Mouse (Mus musculus): ENCODE measurements around the gene Scaf11. TPM values are rescaled to one million over a fixed set of nuclear protein-coding genes. Genes with fewer than 3 reads are reported as not detected.

Scaf11 gene
- polyA plus RNA-seq, 1 experiment from 2014 or later, result 88.6 TPM

GRCm38 (mm10) chr15:96398333-96398732 is 62.3 kb downstream of the Scaf11 start:
- no peak for DNase-seq (ENCODE audit: low spot score)

DNA sequence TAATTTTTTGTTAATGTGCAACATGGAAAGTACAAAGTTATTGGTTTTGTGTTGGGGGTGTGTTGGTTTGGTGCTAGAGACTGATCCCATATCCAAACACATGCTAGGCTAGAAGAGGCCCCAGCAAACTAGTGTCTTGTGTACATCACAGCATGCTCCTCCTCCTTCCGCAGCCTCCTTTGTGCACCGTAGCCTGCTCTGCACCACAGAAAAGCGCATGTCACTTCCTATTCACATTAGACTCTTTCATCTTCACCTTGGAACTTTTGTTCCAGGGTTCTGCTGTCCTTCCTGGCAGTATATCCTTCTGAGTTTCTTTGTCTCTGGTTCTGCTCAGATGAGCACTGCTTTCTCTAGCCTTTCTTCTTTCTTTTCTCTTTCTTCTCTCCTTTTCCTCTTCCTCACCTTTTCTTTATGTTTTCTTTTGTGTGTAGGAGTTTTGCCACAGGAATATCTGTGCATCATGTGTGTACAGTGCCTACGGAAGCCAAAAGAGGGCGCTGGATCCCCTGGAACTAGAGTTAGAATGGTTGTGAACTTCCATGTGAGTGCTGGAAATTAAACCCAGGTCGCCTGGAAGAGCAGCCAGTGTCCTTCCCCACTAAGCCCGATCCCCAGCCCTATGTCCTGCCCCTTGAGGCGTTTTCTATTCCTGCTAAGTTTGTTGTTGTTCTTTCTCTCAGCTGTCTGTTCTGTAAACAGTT is 63.9 kb downstream of the Scaf11 start:
- peak; percentile 13 for DNase-seq (ENCODE audit: low spot score)

GRCm38 (mm10) chr15:96395071-96395470 is 65.6 kb downstream of the Scaf11 start:
- no peak for DNase-seq (ENCODE audit: low spot score)

GRCm38 (mm10) chr15:96392878-96393277 is 67.8 kb downstream of the Scaf11 start:
- DNase-seq (ENCODE audit: low spot score), result no peak

- no peak for DNase-seq (ENCODE audit: low spot score)
Measured at GRCm38 (mm10) chr15:96388565-96388964, 72.1 kb downstream of the Scaf11 start.

DNA sequence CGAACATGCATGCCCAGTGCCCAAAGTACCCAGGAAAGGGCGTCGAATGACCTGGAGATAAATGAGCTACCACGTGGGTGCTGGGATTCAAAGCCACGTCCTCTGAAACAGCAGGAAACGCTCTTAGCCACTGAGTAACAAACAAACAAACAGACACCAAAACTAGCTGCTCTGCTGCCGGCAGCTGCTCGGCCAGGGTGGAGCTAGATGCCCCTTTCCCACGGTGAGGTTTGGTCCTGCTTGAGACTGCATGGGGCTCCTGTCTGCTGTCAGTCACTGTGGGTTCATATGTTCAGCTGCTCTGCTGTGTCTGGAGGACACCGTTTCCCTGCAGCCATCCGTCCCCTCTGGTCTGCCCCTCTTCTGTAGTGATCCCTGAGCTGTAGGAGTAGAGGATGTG is 78.4 kb downstream of the Scaf11 start:
- DNase-seq (ENCODE audit: low spot score), result no peak

DNA sequence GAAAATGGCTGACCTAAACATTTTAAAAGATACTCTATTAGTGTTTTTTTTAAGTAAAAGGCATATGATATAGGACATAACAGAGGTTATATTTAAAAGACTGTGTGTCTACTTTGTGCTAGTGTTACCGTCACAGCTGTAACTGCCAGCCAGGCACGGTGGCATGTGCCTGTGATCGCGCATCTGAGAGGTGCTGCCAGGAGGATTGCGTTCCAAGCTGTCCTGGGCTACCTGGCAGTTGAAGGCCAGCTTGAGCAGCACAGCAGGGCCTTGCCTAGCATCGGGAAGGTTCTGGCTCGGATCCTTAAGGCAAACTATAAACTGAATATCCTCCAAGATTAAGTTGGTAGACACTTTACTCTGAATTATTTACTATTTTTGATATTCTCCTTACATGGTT is 82.9 kb downstream of the Scaf11 start:
- no peak for DNase-seq (ENCODE audit: low spot score)

- no peak for DNase-seq (ENCODE audit: low spot score)
Measured at GRCm38 (mm10) chr15:96377263-96377662, 83.4 kb downstream of the Scaf11 start.

DNA sequence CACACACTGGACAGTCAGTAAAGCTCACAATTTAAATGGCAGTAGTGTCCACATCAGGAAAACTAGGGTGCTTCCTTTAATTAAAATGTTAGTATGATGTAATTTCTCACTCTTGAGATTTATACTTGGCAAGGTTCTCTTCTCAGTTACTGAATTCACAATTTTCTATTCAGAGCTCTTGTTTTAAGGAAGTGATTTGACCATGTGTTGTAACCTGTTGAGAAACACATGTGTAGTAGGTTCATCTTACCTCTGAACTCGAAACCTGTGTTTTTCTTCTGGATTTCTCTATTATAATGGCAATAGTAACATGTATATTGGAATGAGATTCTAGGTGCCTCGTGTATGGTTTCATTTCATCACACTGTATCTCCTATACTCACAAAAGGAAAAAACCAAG is 84.4 kb downstream of the Scaf11 start:
- DNase-seq (ENCODE audit: low spot score), result no peak

DNA sequence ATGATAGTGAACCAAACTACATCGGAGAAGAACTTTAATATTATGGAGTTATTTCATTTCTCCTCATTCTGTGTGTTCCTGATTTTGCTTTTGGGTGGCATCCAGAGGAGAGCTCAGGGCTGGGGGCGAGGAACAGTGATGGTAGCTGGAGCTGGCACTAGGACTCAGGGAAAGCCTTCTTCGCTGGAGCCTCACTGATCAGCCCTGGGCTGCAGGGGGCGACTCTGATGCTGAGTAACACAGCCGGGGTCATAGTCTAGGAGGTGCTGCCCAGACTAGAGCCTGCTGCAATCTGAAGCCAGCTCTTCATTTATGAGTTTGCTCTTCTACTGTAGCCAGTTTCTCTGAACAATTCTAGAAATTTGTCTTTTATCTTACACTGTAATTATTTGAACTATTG is 87.5 kb downstream of the Scaf11 start:
- no peak for DNase-seq (ENCODE audit: low spot score)

- DNase-seq (ENCODE audit: low spot score), result no peak
Measured at GRCm38 (mm10) chr15:96372628-96373027, 88.0 kb downstream of the Scaf11 start.

DNA sequence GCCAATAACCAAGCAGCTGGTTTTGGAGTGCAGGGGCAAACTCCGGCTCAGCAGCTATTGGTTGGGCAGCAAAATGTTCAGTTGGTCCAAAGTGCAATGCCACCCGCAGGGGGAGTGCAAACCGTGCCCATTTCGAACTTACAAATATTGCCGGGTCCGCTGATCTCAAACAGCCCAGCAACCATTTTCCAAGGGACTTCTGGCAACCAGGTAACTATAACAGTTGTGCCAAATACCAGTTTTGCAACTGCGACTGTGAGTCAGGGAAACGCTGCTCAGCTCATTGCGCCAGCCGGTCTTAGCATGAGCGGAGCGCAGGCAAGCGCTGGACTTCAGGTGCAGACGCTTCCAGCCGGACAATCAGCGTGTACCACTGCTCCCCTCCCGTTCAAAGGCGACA is 89.3 kb downstream of the Scaf11 start:
- DNase-seq (ENCODE audit: low spot score), result no peak

DNA sequence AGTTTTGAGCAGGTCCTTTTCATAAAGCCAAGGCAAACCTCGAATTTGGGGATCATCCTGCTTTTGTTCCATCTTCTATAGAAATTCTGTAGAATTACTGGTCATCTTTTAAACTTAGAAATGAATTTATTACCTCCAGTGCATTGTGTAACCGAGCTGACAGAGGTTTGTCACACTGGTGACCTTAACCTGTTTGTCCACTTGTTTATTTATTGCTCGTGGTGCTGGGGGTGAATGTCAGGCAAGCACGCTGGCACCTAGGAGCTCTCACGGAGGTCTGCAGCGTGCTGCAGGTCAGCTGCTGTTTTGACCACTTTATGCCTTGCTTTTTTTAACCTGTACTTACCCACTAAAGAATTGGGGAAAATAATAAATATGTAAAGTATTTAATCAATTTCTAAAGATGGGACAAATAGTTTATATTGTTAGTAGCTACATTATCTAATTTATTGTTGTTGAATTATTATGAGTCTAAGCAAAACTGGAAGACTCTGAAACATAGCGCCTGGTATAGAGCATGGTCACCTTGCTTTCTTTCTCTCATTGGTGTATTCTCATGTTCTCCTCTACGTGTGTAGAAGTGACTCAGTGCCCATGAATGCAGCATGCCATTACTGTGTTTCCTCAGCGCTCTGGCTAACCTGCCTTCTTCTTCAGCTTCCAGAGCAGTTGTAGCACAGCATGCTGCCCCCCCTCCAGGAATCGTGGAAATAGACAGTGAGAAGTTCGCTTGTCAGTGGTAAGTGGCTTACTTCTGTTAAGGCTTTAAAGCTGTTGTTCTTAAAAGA is 94.3 kb downstream of the Scaf11 start:
- DNase-seq (ENCODE audit: low spot score), result no peak

DNA sequence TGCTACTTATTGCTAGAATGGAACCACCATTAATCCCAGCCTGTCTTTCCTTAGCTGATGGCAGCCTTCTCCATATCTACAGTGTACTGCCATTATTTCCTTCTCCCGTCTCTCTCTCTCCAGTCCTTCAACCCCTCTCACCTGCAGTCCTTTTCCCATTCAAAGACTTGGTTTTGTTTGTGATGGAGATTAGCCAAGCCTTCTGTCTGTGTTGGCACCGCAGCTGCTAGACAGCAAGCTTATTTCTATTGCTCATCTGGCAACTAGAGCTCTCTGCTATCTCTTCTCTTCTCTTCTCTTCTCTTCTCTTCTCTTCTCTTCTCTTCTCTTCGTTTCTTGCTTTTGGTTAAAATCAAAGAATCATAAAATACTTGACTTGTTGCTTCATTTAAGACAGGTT is 95.3 kb downstream of the Scaf11 start:
- no peak for DNase-seq (ENCODE audit: low spot score)

Small RNA genes within 50 kb of the gene (microRNA-seq; reads per million reads assigned to microRNA genes)
- not detected for gene Gm25397 (ENCODE audit: borderline number of aligned reads)

Other genes with a start within 250 kb of the Scaf11 start
- gene Arid2, start 173.3 kb downstream of the Scaf11 start, polyA plus RNA-seq (2015; fragmentation: Nextera tagmentation; extraction: Ambion mirVana), result 28.5 and 34.9 TPM in 2 replicates
- 125 and 126 TPM in 2 replicates for gene Slc38a1, start 182.1 kb upstream of the Scaf11 start, polyA plus RNA-seq (2015; fragmentation: Nextera tagmentation; extraction: Ambion mirVana)
- 94.1 and 95.8 TPM in 2 replicates for gene Slc38a2, start 238.9 kb upstream of the Scaf11 start, polyA plus RNA-seq (2015; fragmentation: Nextera tagmentation; extraction: Ambion mirVana)

All from thymus, postnatal 0 days (tissue).